Mouse (Mus musculus) stomach, postnatal 0 days (tissue): ENCODE data around the gene Tgm6. TPM values are rescaled to one million over a fixed set of nuclear protein-coding genes. Genes with fewer than 3 reads are reported as not detected.

Experiments used
- ATAC-seq: fragments of 200-750 bp; cut with Nextera tagmentation; 2 replicates; pipeline ENCODE4 v1.8.0; 2017; ENCODE audit not compliant: low FRiP score, low TSS enrichment
- DNase-seq: peaks from one replicate; pipeline ENCODE4 v3.0.0-alpha.2; 2016; ENCODE audit warnings: low spot score
- H3K27ac ChIP-seq: fragments of 300-500 bp; sonication (generic); replicated peaks from 2 replicates; pipeline ENCODE4 v1.5.1; 2014; ENCODE audit warnings: mild to moderate bottlenecking, control low read depth
- H3K27me3 ChIP-seq: fragments of 300-500 bp; sonication (generic); 2 replicates; pipeline ENCODE4 v1.6.1; 2014; ENCODE audit warnings: low read length; ENCODE audit not compliant: control insufficient read depth, insufficient read depth
- H3K36me3 ChIP-seq: fragments of 300-500 bp; sonication (generic); 2 replicates; pipeline ENCODE4 v1.6.1; 2014; ENCODE audit warnings: low read length, mixed read lengths; ENCODE audit not compliant: control insufficient read depth, insufficient read depth
- H3K4me1 ChIP-seq: fragments of 300-500 bp; sonication (generic); replicated peaks from 2 replicates; pipeline ENCODE4 v1.6.1; 2014; ENCODE audit warnings: antibody characterized with exemption; ENCODE audit not compliant: control insufficient read depth, insufficient read depth
- H3K4me2 ChIP-seq: fragments of 300-500 bp; sonication (generic); replicated peaks from 2 replicates; pipeline ENCODE4 v1.6.1; 2014; ENCODE audit warnings: low read depth, mild to moderate bottlenecking, control low read depth, moderate library complexity
- H3K4me3 ChIP-seq: fragments of 300-500 bp; sonication (generic); 2 replicates; pipeline ENCODE4 v1.5.1; 2014; ENCODE audit warnings: low read depth, low read length, control low read depth
- H3K9ac ChIP-seq: fragments of 300-500 bp; sonication (generic); 2 replicates; pipeline ENCODE4 v1.6.1; 2014; ENCODE audit warnings: mild to moderate bottlenecking, low read length, control low read depth, mixed read lengths
- H3K9me3 ChIP-seq: fragments of 300-500 bp; sonication (generic); 2 replicates; pipeline ENCODE4 v1.6.1; 2016; ENCODE audit warnings: low read length; ENCODE audit not compliant: control insufficient read depth
- CTCF ChIP-seq: IDR thresholded peaks from 2 replicates; pipeline ENCODE4 v1.5.1; 2016; ENCODE audit warnings: antibody characterized with exemption, low read depth, mild to moderate bottlenecking, moderate library complexity
- EP300 ChIP-seq: optimal IDR thresholded peaks from 2 replicates; pipeline ENCODE3; 2016; ENCODE audit warnings: antibody characterized with exemption
- WGBS: fragments of 180-500 bp; shearing (Covaris S2); extraction: QIAGEN DNeasy Blood & Tissue Kit; methylation state at CpG from one replicate; pipeline ENCODE4 v1.1.7; 2014; 5-methylcytosine and 5-hydroxymethylcytosine counted together
- polyA plus RNA-seq: library from polyadenylated mRNA; unstranded; fragments of >200 nt; fragmentation: Nextera tagmentation; extraction: Ambion mirVana; gene quantifications from 2 replicates; pipeline ENCODE4 v1.2.1, GENCODE M21; 2015

The Tgm6 gene
- polyA plus RNA-seq = not detected in 2 replicates

- no peak for ATAC-seq
- no peak for TF ChIP-seq CTCF
- TF ChIP-seq EP300 = no peak
- no peak for DNase-seq
- Histone ChIP-seq H3K36me3 (no peaks in the 10 kb centered on the region), H3K9me3 (no peaks in the 10 kb centered on the region), H3K27me3 (no peaks in the 10 kb centered on the region), H3K27ac (no peak within 1 kb of the TSS), H3K4me3 (no peak within 1 kb of the TSS), H3K9ac (no peak within 1 kb of the TSS), H3K4me1 (no peaks in the 10 kb centered on the region), H3K4me2 (no peak within 1 kb of the TSS)
- WGBS = 61% methylated on average over 4 of the region's 4 CpGs
Observed at GRCm38 (mm10) chr2:130112116-130112515, at the start of gene Tgm6. Gene Tgm6, plus strand, starts transcription at chr2:130112416.

GRCm38 (mm10) chr2:130068228-130068627 is 44.0 kb upstream of the Tgm6 start:
- 16% methylated on average over 3 of the region's 3 CpGs for WGBS
- H3K36me3 ChIP-seq = no peaks in the 10 kb centered on the region
- H3K27me3 ChIP-seq = no peaks in the 10 kb centered on the region
- no peaks in the 10 kb centered on the region for H3K4me1 ChIP-seq
- no peak for ATAC-seq
- no peak for DNase-seq
- H3K9ac ChIP-seq = no peak overlapping the region
- TF ChIP-seq EP300 = no peak
- TF ChIP-seq CTCF = peak; percentile 80
- H3K4me2 ChIP-seq = no peak overlapping the region
- H3K9me3 ChIP-seq = no peaks in the 10 kb centered on the region
- H3K27ac ChIP-seq = no peak overlapping the region
- no peak overlapping the region for H3K4me3 ChIP-seq

- ATAC-seq (no peak), DNase-seq (no peak)
- Histone ChIP-seq H3K36me3 (no peaks in the 10 kb centered on the region), H3K9me3 (no peaks in the 10 kb centered on the region), H3K9ac (no peak overlapping the region), H3K27ac (no peak overlapping the region), H3K4me1 (no peaks in the 10 kb centered on the region), H3K4me3 (no peak overlapping the region), H3K27me3 (no peaks in the 10 kb centered on the region), H3K4me2 (no peak overlapping the region)
- 69% methylated on average over 2 of the region's 2 CpGs for WGBS
- TF ChIP-seq EP300 (no peak), CTCF (no peak)
Observed at GRCm38 (mm10) chr2:130070396-130070795, 41.8 kb upstream of the Tgm6 start.

- ATAC-seq (no peak), DNase-seq (no peak)
Observed at GRCm38 (mm10) chr2:130112804-130113203, 588 bp downstream of the Tgm6 start.

GRCm38 (mm10) chr2:130113379-130113778 is 1.2 kb downstream of the Tgm6 start:
- H3K4me2 ChIP-seq = no peak overlapping the region
- DNase-seq (no peak), ATAC-seq (0 out of 2 replicates have a peak, but pooled peaks have one; percentile 32)
- H3K9me3 ChIP-seq = no peaks in the 10 kb centered on the region
- 18% methylated on average over 3 of the region's 3 CpGs for WGBS
- H3K4me1 ChIP-seq = no peaks in the 10 kb centered on the region
- no peak overlapping the region for H3K9ac ChIP-seq
- no peaks in the 10 kb centered on the region for H3K36me3 ChIP-seq
- H3K4me3 ChIP-seq = no peak overlapping the region
- no peak overlapping the region for H3K27ac ChIP-seq
- no peak for TF ChIP-seq CTCF
- TF ChIP-seq EP300 = no peak
- no peaks in the 10 kb centered on the region for H3K27me3 ChIP-seq

More at GRCm38 (mm10) chr2:130112804-130113203, 588 bp downstream of the Tgm6 start:
- H3K4me3 ChIP-seq = no peak overlapping the region
- H3K27ac ChIP-seq = no peak overlapping the region
- no peaks in the 10 kb centered on the region for H3K4me1 ChIP-seq
- no peaks in the 10 kb centered on the region for H3K36me3 ChIP-seq
- H3K9me3 ChIP-seq = no peaks in the 10 kb centered on the region
- TF ChIP-seq EP300 (no peak), CTCF (no peak)
- H3K27me3 ChIP-seq = no peaks in the 10 kb centered on the region
- 44% methylated on average over 4 of the region's 4 CpGs for WGBS
- no peak overlapping the region for H3K4me2 ChIP-seq
- H3K9ac ChIP-seq = no peak overlapping the region

- no peaks in the 10 kb centered on the region for H3K9me3 ChIP-seq
- no peak for TF ChIP-seq CTCF
- no peak for TF ChIP-seq EP300
- no peak overlapping the region for H3K4me3 ChIP-seq
- H3K36me3 ChIP-seq = no peaks in the 10 kb centered on the region
- H3K9ac ChIP-seq = no peak overlapping the region
- H3K27ac ChIP-seq = no peak overlapping the region
- H3K27me3 ChIP-seq = no peaks in the 10 kb centered on the region
- H3K4me2 ChIP-seq = no peak overlapping the region
- ATAC-seq (no peak), DNase-seq (no peak)
- no peaks in the 10 kb centered on the region for H3K4me1 ChIP-seq
- WGBS = 68% methylated on average over 7 of the region's 7 CpGs
Observed at GRCm38 (mm10) chr2:130118649-130119048, 6.4 kb downstream of the Tgm6 start.
